Mouse (Mus musculus) embryonic fibroblast, embryonic 13.5 days (primary cell): Measurements from ENCODE around the gene Txn2.

ENCODE experiments used
- CTCF ChIP-seq: IDR thresholded peaks from 2 replicates; pipeline ENCODE4 v1.5.1; 2011; ENCODE audit warnings: mild to moderate bottlenecking, control low read depth, low read length, moderate library complexity, borderline replicate concordance; ENCODE audit not compliant: insufficient read depth
- POLR2A ChIP-seq: IDR thresholded peaks from 2 replicates; pipeline ENCODE4 v1.6.1; 2011; ENCODE audit warnings: low read depth, mild to moderate bottlenecking, control low read depth, low read length, moderate library complexity

DNA sequence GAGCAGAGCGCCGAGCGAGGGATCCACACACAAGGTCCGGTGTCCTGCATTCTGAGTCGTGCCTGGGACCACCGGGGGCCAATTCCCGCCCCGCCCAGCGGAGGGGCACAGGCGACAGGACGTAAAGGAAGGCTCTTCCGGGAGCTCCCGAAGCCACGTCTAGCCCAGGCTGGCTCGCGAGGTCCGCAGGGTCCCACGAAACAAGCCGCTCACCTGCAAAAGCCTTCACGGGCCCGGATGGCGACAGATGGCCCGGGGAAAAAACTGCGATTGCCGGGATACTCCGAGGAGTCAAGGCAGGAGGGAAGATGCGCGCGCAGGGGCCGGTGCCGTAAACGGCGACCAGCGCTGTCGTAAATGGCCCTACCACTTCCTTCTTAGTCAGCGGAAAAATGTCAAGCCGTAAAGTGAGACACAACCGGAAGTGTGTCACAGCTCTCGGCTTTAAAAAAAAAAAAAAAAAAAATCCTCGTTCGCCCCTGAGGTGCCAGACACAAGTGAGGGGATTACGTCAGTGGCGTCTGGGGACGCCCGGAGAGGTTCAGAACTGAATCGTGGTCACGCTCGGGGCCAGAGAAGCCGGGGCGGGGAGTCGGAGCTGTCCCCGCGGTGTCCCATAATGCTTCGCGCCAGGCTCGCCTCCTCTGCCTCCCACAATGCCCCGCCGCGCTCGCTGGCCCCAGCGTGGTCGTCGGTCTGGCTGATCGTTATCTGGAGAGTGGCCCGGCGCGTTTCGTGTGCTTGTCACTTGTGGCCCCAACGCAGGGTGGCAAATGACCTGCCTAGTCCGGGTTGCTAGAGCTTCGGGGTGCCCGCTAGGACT is 41.9 kb upstream of the Txn2 start, which contains the start of gene Eif3d:
- TF ChIP-seq CTCF: no peak
- TF ChIP-seq POLR2A: peak; percentile 91
